Mouse (Mus musculus): ENCODE results near the gene Gng7. TPM values are rescaled to one million over a fixed set of nuclear protein-coding genes. Genes with fewer than 3 reads are reported as not detected.
A peak's percentile ranks its signal among the peaks of the same experiment; 100 is the strongest.

Gene Gng7
- polyA plus RNA-seq, 1 experiment from 2014 or later: 5.7 TPM

DNA sequence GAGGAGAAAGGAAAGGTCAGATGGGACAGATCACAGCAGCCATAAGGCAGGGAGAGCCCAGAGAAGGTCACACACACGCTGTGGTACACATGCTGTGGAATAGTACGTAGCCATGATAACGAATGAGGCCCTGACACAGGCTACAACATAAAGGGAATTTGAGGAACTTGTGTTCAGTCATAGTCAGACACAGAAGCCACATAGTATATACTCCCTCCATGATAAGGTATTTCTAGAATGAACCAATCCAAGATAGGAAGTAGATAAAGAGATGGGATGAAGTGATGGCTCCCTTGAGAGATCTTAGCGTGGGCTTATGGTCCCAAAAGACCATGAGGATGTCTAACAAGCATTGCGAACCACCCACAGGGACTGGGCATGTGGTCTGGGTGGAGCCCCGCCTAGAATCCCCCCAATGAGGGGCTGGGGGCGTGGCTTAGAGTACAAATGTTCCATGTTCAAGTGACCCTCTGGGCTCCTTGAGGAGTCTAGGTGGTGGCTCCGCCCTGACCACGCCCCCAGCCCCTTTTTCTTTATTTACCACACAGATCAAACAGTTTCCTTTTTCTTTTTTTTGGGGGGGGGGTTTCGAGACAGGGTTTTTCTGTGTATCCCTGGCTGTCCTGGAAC, 62.9 kb downstream of the Gng7 start:
- 73% methylated on average over 10 of the region's 10 CpGs for WGBS
- H3K4me2 ChIP-seq: no peak overlapping the region
- no peak for ATAC-seq (ENCODE audit: insufficient read depth)
- DNase-seq: no peak
- no peaks in the 10 kb centered on the region for H3K36me3 ChIP-seq (ENCODE audit: insufficient read depth)
- H3K4me3 ChIP-seq (ENCODE audit: low read depth, low read length): no peak overlapping the region
- no peak for TF ChIP-seq CTCF (IDR thresholded peaks at IDR 0.05; ENCODE audit: low read depth)
- peaks cover 14% of the 10 kb centered on the region for H3K4me1 ChIP-seq (ENCODE audit: insufficient read depth)
- H3K9me3 ChIP-seq (ENCODE audit: low read depth, low read length): no peaks in the 10 kb centered on the region
- H3K27me3 ChIP-seq (ENCODE audit: insufficient read depth, low read length): no peaks in the 10 kb centered on the region
- H3K9ac ChIP-seq: no peak overlapping the region
- H3K27ac ChIP-seq (ENCODE audit: low read depth): no peak overlapping the region

- no peak overlapping the region for H3K9ac ChIP-seq
- 26% methylated on average over 5 of the region's 5 CpGs for WGBS
- no peak for ATAC-seq (ENCODE audit: insufficient read depth)
Observed at GRCm38 (mm10) chr10:80950314-80950713, 64.4 kb downstream of the Gng7 start.

GRCm38 (mm10) chr10:80949081-80949480, 65.7 kb downstream of the Gng7 start:
- no peaks in the 10 kb centered on the region for H3K36me3 ChIP-seq (ENCODE audit: insufficient read depth)
- H3K27ac ChIP-seq (ENCODE audit: low read depth): no peak overlapping the region
- no peak overlapping the region for H3K4me3 ChIP-seq (ENCODE audit: low read depth, low read length)
- H3K4me2 ChIP-seq: no peak overlapping the region
- H3K9me3 ChIP-seq (ENCODE audit: low read depth, low read length): no peaks in the 10 kb centered on the region
- H3K9ac ChIP-seq: no peak overlapping the region
- no peak for TF ChIP-seq CTCF (IDR thresholded peaks at IDR 0.05; ENCODE audit: low read depth)
- ATAC-seq (ENCODE audit: insufficient read depth) (no peak), DNase-seq (no peak)
- 69% methylated on average over 3 of the region's 3 CpGs for WGBS
- H3K4me1 ChIP-seq (ENCODE audit: insufficient read depth): peaks cover 15% of the 10 kb centered on the region; the same call in 1 of the 2 replicates
- no peaks in the 10 kb centered on the region for H3K27me3 ChIP-seq (ENCODE audit: insufficient read depth, low read length)

More at GRCm38 (mm10) chr10:80950314-80950713, 64.4 kb downstream of the Gng7 start:
- H3K4me1 ChIP-seq (ENCODE audit: insufficient read depth): peaks cover 15% of the 10 kb centered on the region; the same call in 1 of the 2 replicates
- no peaks in the 10 kb centered on the region for H3K9me3 ChIP-seq (ENCODE audit: low read depth, low read length)
- no peak overlapping the region for H3K27ac ChIP-seq (ENCODE audit: low read depth)
- H3K4me3 ChIP-seq (ENCODE audit: low read depth, low read length): no peak overlapping the region
- no peak overlapping the region for H3K4me2 ChIP-seq
- no peak for TF ChIP-seq CTCF (IDR thresholded peaks at IDR 0.05; ENCODE audit: low read depth)
- H3K27me3 ChIP-seq (ENCODE audit: insufficient read depth, low read length): no peaks in the 10 kb centered on the region
- H3K36me3 ChIP-seq (ENCODE audit: insufficient read depth): no peaks in the 10 kb centered on the region
- DNase-seq: no peak

DNA sequence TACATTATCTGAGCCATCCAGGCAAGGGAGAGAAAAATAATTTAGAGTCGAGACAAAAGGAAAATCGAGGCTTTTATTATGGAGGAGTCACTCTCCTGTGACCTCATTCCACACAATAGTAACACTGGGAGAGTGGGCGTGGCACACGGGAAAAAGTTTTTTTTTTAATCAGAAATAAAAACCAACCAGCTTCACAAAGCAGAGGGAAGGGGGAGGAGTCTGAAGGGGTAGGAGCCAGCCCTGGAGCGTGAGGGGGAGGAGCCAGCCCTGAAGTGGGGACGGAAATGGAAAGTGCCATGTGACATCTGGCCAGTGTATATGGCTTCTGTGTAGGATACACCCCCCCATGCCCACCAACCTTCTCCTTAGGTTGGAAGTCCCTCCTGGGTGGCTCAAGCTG, 66.2 kb downstream of the Gng7 start:
- peak; percentile 74 for DNase-seq
- no peak overlapping the region for H3K4me2 ChIP-seq
- TF ChIP-seq CTCF (IDR thresholded peaks at IDR 0.05; ENCODE audit: low read depth): no peak
- WGBS: 30% methylated on average over 6 of the region's 6 CpGs
- no peaks in the 10 kb centered on the region for H3K9me3 ChIP-seq (ENCODE audit: low read depth, low read length)
- ATAC-seq (ENCODE audit: insufficient read depth): 0 out of 2 replicates have a peak, but pooled peaks have one; percentile 40
- H3K4me3 ChIP-seq (ENCODE audit: low read depth, low read length): no peak overlapping the region
- H3K4me1 ChIP-seq (ENCODE audit: insufficient read depth): peaks cover 15% of the 10 kb centered on the region; the same call in 1 of the 2 replicates
- H3K36me3 ChIP-seq (ENCODE audit: insufficient read depth): no peaks in the 10 kb centered on the region
- peak overlapping the region; percentile 30; the same call in 1 of the 2 replicates for H3K27ac ChIP-seq (ENCODE audit: low read depth)
- no peaks in the 10 kb centered on the region for H3K27me3 ChIP-seq (ENCODE audit: insufficient read depth, low read length)
- H3K9ac ChIP-seq: no peak overlapping the region

DNA sequence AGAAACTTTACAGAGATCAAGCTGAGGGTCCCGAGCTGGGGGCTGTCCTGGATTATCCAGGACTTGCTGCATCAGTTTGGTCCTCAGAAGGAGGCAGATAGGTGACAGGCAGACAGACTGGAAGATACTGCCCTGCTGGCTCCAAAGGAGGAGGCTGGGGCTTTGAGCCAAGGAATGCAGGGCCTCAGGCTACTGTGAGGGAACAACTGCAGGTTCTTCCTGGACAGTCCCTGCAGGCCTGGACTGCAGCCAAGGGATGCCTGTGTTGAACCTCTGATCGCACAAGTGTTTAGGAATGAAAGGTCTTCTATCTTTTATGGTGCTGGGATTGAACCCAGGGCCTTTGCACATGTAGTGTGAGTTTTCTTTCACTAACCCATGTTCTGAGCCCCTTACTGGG, 66.9 kb downstream of the Gng7 start:
- DNase-seq (peak; percentile 81), ATAC-seq (ENCODE audit: insufficient read depth) (peak; percentile 39; the same call in 1 of the 2 replicates)
- Histone ChIP-seq H3K36me3 (ENCODE audit: insufficient read depth) (no peaks in the 10 kb centered on the region), H3K9me3 (ENCODE audit: low read depth, low read length) (no peaks in the 10 kb centered on the region), H3K9ac (peak overlapping the region; percentile 16; the same call in 1 of the 2 replicates), H3K4me2 (no peak overlapping the region), H3K4me3 (ENCODE audit: low read depth, low read length) (no peak overlapping the region), H3K27me3 (ENCODE audit: insufficient read depth, low read length) (no peaks in the 10 kb centered on the region), H3K27ac (ENCODE audit: low read depth) (peak overlapping the region; percentile 50; the same call in 1 of the 2 replicates), H3K4me1 (ENCODE audit: insufficient read depth) (peaks cover 15% of the 10 kb centered on the region; the same call in 1 of the 2 replicates)
- no peak for TF ChIP-seq CTCF (IDR thresholded peaks at IDR 0.05; ENCODE audit: low read depth)
- 10% methylated on average over 2 of the region's 2 CpGs for WGBS

GRCm38 (mm10) chr10:80946684-80947437, 67.9 kb downstream of the Gng7 start:
- DNase-seq: no peak
- Histone ChIP-seq H3K4me1 (ENCODE audit: insufficient read depth) (peaks cover 15% of the 10 kb centered on the region; the same call in 1 of the 2 replicates), H3K27me3 (ENCODE audit: insufficient read depth, low read length) (no peaks in the 10 kb centered on the region), H3K4me2 (no peak overlapping the region), H3K36me3 (ENCODE audit: insufficient read depth) (no peaks in the 10 kb centered on the region), H3K9ac (peak overlapping the region; percentile 16; the same call in 1 of the 2 replicates), H3K4me3 (ENCODE audit: low read depth, low read length) (no peak overlapping the region), H3K27ac (ENCODE audit: low read depth) (no peak overlapping the region), H3K9me3 (ENCODE audit: low read depth, low read length) (no peaks in the 10 kb centered on the region)
- 58% methylated on average over 14 of the region's 14 CpGs for WGBS
- no peak for ATAC-seq (ENCODE audit: insufficient read depth)
- TF ChIP-seq CTCF (IDR thresholded peaks at IDR 0.05; ENCODE audit: low read depth): peak; percentile 64

DNA sequence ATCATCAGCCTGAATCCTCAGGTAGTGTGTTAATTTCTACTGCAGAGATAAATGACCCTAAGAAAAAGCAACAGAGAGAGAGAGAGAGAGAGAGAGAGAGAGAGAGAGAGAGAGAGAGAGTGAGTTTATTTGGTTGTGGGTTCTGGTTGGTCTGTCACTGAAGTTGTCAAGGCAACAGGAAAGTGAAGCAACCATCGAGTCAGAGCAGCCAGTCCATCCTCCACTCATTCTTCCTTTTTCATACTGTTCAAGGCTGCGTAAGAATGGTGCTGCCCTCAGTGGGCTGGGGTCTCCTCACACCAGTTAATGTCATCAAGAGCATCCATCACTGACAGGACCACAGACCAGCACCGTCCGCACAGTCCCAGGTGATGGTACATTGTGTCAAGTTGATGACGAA, 70.5 kb downstream of the Gng7 start:
- Histone ChIP-seq H3K4me3 (ENCODE audit: low read depth, low read length) (no peak overlapping the region), H3K9ac (no peak overlapping the region), H3K4me1 (ENCODE audit: insufficient read depth) (peaks cover 32% of the 10 kb centered on the region), H3K27ac (ENCODE audit: low read depth) (no peak overlapping the region), H3K36me3 (ENCODE audit: insufficient read depth) (no peaks in the 10 kb centered on the region), H3K27me3 (ENCODE audit: insufficient read depth, low read length) (no peaks in the 10 kb centered on the region), H3K9me3 (ENCODE audit: low read depth, low read length) (no peaks in the 10 kb centered on the region), H3K4me2 (no peak overlapping the region)
- no peak for ATAC-seq (ENCODE audit: insufficient read depth)
- 70% methylated on average over 5 of the region's 5 CpGs for WGBS
- TF ChIP-seq CTCF (IDR thresholded peaks at IDR 0.05; ENCODE audit: low read depth): no peak
- DNase-seq: no peak
